Mouse (Mus musculus) embryonic facial prominence, embryonic 15.5 days (tissue): ENCODE results near the gene Papola. TPM values are rescaled to one million over a fixed set of nuclear protein-coding genes. Genes with fewer than 3 reads are reported as not detected.

ENCODE experiments used
- ATAC-seq: fragments of 200-750 bp; cut with Nextera tagmentation; 2 replicates; pipeline ENCODE4 v1.8.0; 2017; ENCODE audit warnings: low read depth, moderate TSS enrichment; ENCODE audit not compliant: insufficient number of reproducible peaks, low FRiP score, low TSS enrichment
- H3K27ac ChIP-seq: fragments of 300-500 bp; sonication (generic); replicated peaks from 2 replicates; pipeline ENCODE4 v1.5.1; 2015; ENCODE audit warnings: mild to moderate bottlenecking, inconsistent platforms
- H3K27me3 ChIP-seq: fragments of 300-500 bp; sonication (generic); 2 replicates; pipeline ENCODE4 v1.6.1; 2015; ENCODE audit warnings: inconsistent platforms
- H3K36me3 ChIP-seq: fragments of 300-500 bp; sonication (generic); 2 replicates; pipeline ENCODE4 v1.6.1; 2015; ENCODE audit warnings: mild to moderate bottlenecking, inconsistent platforms
- H3K4me1 ChIP-seq: fragments of 300-500 bp; sonication (generic); 2 replicates; pipeline ENCODE4 v1.6.1; 2015; ENCODE audit warnings: inconsistent platforms
- H3K4me2 ChIP-seq: fragments of 300-500 bp; sonication (generic); replicated peaks from 2 replicates; pipeline ENCODE4 v1.6.1; 2015; ENCODE audit warnings: mild to moderate bottlenecking, inconsistent platforms
- H3K4me3 ChIP-seq: fragments of 300-500 bp; sonication (generic); replicated peaks from 2 replicates; pipeline ENCODE4 v1.5.1; 2015; ENCODE audit warnings: mild to moderate bottlenecking, inconsistent platforms
- H3K9ac ChIP-seq: fragments of 300-500 bp; sonication (generic); 2 replicates; pipeline ENCODE4 v1.6.1; 2015; ENCODE audit warnings: inconsistent platforms
- H3K9me3 ChIP-seq: fragments of 300-500 bp; sonication (generic); replicated peaks from 2 replicates; pipeline ENCODE4 v1.6.1; 2016; ENCODE audit warnings: inconsistent platforms
- WGBS: fragments of 180-500 bp; shearing (Covaris S2); methylation state at CpG from one replicate; pipeline ENCODE4 v1.1.7; 2015; 5-methylcytosine and 5-hydroxymethylcytosine counted together
- polyA plus RNA-seq: library from polyadenylated mRNA; unstranded; fragments of >200 nt; fragmentation: Nextera tagmentation; extraction: Ambion mirVana; gene quantifications from 2 replicates; pipeline ENCODE4 v1.2.1, GENCODE M21; 2015

The Papola gene
- polyA plus RNA-seq = 180 and 186 TPM in 2 replicates

DNA sequence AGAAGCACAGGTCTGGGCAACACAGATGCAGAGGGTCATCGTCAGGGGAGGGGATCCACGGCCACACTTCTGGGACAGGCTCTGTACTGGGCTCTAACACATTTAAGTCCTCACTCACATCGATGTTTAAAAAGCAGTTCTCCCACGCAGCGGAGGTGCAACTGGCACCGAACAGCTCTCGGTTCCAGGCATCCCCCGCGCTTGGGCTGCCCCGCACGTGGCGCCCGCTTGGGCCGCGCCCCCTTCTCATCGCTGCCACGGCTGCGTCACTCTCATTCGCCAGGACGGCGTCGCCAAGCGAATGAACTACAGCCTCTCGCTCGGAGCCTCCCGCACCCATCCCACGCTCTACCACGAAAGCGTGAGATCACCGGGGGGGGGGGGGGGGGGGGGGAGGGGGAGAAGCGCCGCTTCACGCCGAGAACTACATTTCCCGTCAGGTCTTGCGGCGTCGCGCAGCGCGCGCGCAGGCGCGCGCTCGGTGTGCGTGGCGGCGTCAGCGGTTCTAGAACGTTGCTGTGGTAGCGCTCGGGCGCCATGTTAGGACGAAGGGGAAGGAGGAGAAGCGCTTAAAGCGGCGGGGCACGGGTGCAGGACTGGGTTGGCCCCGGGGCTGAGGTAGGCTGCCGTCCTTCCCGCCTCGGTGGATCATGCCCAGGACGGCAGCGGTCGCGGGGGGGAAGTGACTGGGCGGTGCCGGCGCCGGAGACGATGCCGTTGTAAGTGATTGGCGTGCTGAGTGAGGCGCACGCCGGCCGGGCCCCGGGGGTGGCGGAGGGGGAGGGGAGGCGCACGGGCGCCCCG is at the start of gene Papola:
Papola (plus strand) TSS at position 499 of the 804 bp plus-strand sequence.
- Histone ChIP-seq H3K27ac (peak within 1 kb of the TSS; percentile 94), H3K36me3 (no peaks in the 10 kb centered on the region), H3K9ac (peak within 1 kb of the TSS; percentile 83), H3K4me3 (peak within 1 kb of the TSS; percentile 72), H3K4me1 (peaks cover 20% of the 10 kb centered on the region), H3K4me2 (peak within 1 kb of the TSS; percentile 82), H3K9me3 (no peaks in the 10 kb centered on the region), H3K27me3 (no peaks in the 10 kb centered on the region)
- peak; percentile 94 for ATAC-seq
- WGBS = under 1% methylated on average over 58 of the region's 85 CpGs

DNA sequence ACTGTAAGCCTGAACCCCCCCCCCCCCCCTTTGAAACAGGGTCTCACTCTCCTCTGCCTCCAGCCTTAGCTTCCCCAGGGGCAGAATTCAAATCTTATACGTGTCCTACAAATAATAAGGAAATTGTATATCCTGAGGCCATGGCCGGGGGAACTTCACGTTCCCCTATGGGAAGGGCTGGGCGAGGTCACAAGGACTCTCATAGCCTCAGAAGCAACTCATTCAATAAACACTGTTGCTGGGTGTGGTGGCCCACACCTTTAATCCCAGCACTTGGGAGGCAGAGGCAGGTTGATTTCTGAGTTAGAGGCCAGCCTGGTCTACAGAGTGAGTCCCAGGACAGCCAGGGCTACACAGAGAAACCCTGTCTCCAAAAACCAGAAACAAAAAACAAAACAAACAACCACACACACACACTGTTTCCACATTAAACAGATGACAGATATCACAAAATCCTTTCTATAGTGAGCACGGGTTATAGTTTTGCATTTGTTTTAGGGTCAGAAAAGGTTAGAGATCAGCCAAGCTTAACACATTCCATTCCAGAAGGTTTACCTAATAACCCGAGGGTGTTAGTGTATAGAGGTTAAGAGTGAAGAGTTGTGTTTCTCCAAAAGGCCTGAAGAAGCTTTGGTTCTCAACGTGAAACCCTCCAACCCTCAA is 49.1 kb upstream of the Papola start:
- 51% methylated on average over 7 of the region's 7 CpGs for WGBS
- no peaks in the 10 kb centered on the region for H3K27me3 ChIP-seq
- no peaks in the 10 kb centered on the region for H3K4me1 ChIP-seq
- H3K4me2 ChIP-seq = no peak overlapping the region
- H3K36me3 ChIP-seq = no peaks in the 10 kb centered on the region
- no peak for ATAC-seq
- no peak overlapping the region for H3K4me3 ChIP-seq
- no peaks in the 10 kb centered on the region for H3K9me3 ChIP-seq
- no peak overlapping the region for H3K9ac ChIP-seq
- no peak overlapping the region for H3K27ac ChIP-seq

DNA sequence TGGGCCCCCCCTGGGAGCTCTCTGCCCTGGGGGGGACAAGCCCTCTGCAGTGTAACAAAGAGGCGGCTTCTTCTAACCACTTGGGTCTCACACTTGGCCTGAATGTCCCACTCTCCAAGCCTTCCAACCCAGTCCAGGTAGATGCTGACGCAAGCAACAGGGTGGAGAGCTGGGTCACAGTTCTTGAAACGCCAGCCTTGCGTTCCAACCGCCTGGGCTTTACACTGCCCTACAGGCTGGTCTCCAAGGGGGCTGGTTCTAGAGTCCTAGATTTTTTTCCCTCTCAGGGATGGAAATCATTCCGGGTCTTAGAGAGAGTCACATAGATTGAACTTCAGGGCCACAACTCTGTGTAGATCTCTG is 48.6 kb upstream of the Papola start:
- H3K4me1 ChIP-seq = no peaks in the 10 kb centered on the region

DNA sequence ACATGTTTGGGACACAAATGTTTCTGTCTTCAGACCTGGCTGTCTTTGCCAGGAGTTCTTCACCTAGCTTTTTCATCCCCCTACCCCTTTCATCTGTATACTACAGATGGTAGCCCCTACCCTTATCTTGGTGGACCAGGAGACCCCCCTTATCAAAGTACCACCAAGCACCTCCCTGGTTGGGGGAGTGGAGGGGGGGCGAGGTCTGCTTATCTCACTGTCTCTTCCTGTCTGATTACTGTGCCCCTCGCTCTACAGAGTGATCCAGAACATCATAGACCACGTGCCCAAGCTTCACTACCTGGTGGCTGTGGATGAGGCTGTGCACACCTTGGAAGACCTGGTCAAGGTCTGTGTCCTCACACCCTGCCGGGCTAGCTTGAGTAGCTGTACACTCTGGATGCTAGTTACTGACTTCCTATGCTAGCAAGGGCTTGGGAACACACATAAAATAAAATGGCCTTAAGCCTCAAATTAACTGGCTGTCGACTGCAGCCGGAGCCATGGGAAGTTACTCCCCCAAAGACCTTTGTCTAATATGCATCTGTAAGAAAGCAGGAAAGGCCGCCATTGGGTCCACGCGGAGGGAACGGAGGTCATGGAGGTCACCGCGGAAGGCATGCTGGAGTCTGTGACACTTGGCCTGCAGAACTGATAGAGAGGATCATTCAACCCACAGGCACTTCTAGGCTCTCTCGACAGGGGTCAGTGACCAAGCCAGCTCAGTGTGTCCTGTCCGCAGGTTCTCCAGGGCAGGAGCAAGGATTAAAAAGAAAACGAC is 46.0 kb upstream of the Papola start:
- WGBS = 67% methylated on average over 15 of the region's 15 CpGs
- Histone ChIP-seq H3K4me3 (no peak overlapping the region), H3K4me2 (no peak overlapping the region), H3K9me3 (no peaks in the 10 kb centered on the region), H3K9ac (no peak overlapping the region), H3K27ac (no peak overlapping the region), H3K36me3 (no peaks in the 10 kb centered on the region), H3K4me1 (no peaks in the 10 kb centered on the region), H3K27me3 (no peaks in the 10 kb centered on the region)
- no peak for ATAC-seq

More for the DNA sequence above, 48.6 kb upstream of the Papola start:
- no peak overlapping the region for H3K4me2 ChIP-seq
- no peaks in the 10 kb centered on the region for H3K36me3 ChIP-seq
- H3K4me3 ChIP-seq = no peak overlapping the region
- H3K27ac ChIP-seq = no peak overlapping the region
- 80% methylated on average over 6 of the region's 6 CpGs for WGBS
- no peaks in the 10 kb centered on the region for H3K27me3 ChIP-seq
- H3K9ac ChIP-seq = no peak overlapping the region
- no peaks in the 10 kb centered on the region for H3K9me3 ChIP-seq
- ATAC-seq = no peak

DNA sequence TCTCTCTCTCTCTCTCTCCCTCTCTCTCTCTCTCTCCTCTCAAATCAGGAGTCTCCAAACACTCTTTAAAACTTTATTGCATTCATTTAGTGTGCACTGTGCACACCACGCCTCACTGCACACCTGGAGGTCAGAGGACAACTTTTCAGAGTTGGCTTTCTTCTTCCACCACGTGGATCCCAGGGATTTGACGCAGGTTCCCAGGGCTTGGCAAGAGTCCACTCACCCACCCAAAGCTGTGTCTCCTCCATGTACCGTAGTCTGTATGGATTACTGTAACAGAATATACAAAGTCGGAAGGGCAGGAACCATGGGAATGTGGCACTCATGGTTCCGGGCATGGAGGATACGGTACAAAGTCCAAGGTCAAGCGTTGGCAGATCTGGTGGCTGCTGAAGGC is 44.8 kb upstream of the Papola start:
- Histone ChIP-seq H3K9ac (no peak overlapping the region), H3K9me3 (no peaks in the 10 kb centered on the region), H3K27ac (no peak overlapping the region), H3K4me3 (no peak overlapping the region), H3K27me3 (no peaks in the 10 kb centered on the region), H3K36me3 (no peaks in the 10 kb centered on the region), H3K4me2 (no peak overlapping the region), H3K4me1 (no peaks in the 10 kb centered on the region)
- 88% methylated on average over 8 of the region's 8 CpGs for WGBS
- ATAC-seq = no peak

DNA sequence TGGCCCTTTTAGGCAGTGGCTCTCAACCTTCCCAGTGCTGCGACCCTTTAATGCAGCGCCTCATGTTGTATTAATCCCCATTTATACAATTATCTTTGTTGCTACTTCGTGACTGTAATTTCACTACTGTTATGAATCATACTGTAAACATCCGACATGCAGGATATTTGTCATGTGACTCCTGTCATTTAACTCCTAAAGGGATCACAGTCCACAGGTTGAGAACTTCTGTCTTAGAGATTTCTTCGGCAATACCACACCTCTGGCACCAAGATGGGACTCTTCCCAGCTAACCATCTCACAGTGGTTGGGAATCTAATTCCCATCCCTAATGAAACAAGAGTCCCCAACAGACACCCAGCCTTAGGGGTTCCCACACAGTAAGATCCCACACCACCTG is 36.4 kb upstream of the Papola start:
- H3K4me1 ChIP-seq = no peaks in the 10 kb centered on the region
- ATAC-seq = no peak
- no peaks in the 10 kb centered on the region for H3K36me3 ChIP-seq
- H3K27me3 ChIP-seq = no peaks in the 10 kb centered on the region
- H3K4me2 ChIP-seq = no peak overlapping the region
- no peak overlapping the region for H3K9ac ChIP-seq
- no peak overlapping the region for H3K4me3 ChIP-seq
- H3K9me3 ChIP-seq = no peaks in the 10 kb centered on the region
- H3K27ac ChIP-seq = no peak overlapping the region
- WGBS = 64% methylated on average over 5 of the region's 5 CpGs

DNA sequence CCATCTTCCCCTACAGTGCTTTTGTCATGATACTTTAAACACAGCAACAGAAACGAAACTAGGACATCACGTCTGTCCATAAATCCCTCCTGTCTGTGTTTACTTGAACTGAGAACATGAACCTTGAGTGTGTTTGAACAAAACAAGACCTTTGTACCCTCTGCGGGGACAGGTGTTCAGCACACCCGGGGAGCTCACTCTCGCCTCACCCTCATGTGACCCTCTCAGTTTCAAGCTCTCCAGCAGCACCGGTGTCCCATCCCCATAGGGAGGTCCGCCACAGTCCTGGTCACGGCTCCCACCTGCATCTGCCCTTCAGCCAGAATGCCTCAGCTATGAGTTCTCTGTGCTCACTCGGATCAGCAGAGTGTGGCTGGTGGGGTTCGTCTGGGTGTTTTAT is 30.7 kb upstream of the Papola start:
- no peak overlapping the region for H3K27ac ChIP-seq
- no peak overlapping the region for H3K9ac ChIP-seq
- H3K4me2 ChIP-seq = no peak overlapping the region
- H3K9me3 ChIP-seq = no peaks in the 10 kb centered on the region
- 90% methylated on average over 10 of the region's 10 CpGs for WGBS
- H3K4me3 ChIP-seq = no peak overlapping the region
- H3K27me3 ChIP-seq = no peaks in the 10 kb centered on the region
- no peaks in the 10 kb centered on the region for H3K4me1 ChIP-seq
- no peaks in the 10 kb centered on the region for H3K36me3 ChIP-seq
- ATAC-seq = no peak

DNA sequence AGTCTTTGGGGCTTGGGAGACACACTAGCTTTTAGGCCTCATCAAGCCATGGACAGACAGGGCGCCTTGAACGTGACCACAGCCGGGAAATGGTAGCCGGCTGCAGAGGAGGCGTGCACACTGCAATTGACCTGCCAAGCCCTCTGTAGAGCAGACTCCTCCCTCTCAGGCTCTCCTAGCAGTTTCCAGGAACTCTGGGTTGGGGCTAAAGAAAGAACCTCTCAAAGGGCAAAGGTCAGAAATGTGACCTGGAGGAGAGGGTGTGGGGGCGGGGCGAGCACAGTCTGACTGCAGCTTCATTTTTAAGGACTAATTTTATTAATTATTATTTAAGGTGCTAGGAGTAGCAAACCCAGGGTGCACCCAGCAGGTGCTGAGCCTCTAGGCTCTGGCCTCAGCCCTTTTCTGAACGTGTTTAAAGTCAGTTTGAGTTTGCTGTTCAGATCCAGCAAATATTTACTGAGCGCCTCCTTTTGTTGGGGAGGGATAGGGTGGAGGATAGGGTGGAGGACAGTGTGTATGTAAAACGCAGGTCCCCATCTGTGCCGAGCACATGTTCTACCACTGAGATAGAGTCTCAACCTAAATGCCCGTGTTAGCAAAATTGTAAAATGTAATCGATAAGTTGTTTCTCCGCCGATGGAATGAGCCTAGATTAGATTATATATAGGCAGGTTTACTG is 26.5 kb upstream of the Papola start:
- Histone ChIP-seq H3K27me3 (no peaks in the 10 kb centered on the region), H3K9me3 (no peaks in the 10 kb centered on the region), H3K4me3 (no peak overlapping the region), H3K36me3 (no peaks in the 10 kb centered on the region), H3K9ac (no peak overlapping the region), H3K4me2 (no peak overlapping the region), H3K4me1 (peaks cover 5% of the 10 kb centered on the region; the same call in 1 of the 2 replicates), H3K27ac (no peak overlapping the region)
- 35% methylated on average over 15 of the region's 15 CpGs for WGBS
- no peak for ATAC-seq

DNA sequence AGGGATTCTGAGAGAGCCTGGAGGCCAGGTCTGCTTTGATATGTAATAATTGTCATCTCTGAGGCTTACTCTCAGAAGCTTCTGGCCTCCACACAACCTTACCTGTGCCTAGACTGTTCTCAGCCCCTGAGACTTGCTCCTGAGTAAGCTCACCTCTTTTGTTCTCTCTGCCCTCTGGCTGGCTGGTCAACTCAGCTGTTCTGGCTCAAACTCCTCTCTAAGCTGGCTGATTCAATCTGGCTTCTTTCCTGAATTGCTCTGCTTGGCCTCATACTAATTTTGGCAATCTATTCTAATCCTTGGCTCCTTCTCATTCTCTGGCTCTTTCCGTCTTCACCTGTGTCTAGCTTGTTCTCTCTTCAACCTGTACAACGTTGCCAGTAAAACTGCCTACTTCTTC is 25.6 kb upstream of the Papola start:
- no peak for ATAC-seq
- Histone ChIP-seq H3K27ac (no peak overlapping the region), H3K9me3 (no peaks in the 10 kb centered on the region), H3K4me3 (no peak overlapping the region), H3K4me2 (no peak overlapping the region), H3K36me3 (no peaks in the 10 kb centered on the region), H3K4me1 (peaks cover 5% of the 10 kb centered on the region; the same call in 1 of the 2 replicates), H3K9ac (no peak overlapping the region), H3K27me3 (no peaks in the 10 kb centered on the region)
- 82% methylated on average over 2 of the region's 2 CpGs for WGBS

DNA sequence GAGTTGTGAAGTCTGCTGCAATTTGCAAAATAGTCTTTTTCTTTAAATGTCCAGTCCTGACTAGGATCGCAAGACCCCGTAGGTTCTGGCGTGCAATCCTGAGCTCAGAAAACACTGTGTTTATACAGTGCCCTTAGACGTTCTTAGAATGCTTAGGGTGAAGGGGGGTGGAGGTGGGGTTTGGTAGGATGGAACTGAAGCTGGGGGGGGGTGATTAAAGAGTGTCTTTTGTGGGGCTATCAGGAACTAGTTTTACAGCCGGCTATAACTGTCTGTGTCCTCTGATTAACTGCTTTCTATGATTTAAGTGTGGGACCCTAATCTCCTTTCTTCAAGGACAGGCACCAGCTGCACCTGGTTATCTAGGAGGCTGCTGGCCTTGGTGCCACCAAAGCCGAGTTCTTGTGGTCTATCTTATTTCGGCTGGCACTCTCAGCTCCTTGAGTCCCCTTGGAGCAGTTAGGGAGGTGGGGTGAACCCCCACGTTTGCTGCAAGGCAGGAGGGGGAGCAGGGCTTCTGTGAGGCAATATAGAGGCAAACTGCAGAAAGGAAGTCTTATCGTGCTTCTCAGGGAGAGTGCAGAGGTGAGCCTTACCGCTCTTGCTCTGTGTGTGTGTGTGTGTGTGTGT is 24.5 kb upstream of the Papola start:
- Histone ChIP-seq H3K27me3 (no peaks in the 10 kb centered on the region), H3K9me3 (no peaks in the 10 kb centered on the region), H3K4me2 (no peak overlapping the region), H3K27ac (no peak overlapping the region), H3K9ac (no peak overlapping the region), H3K36me3 (no peaks in the 10 kb centered on the region), H3K4me1 (peaks cover 5% of the 10 kb centered on the region; the same call in 1 of the 2 replicates), H3K4me3 (no peak overlapping the region)
- no peak for ATAC-seq
- 58% methylated on average over 10 of the region's 10 CpGs for WGBS
